Mouse (Mus musculus) gastrocnemius, postnatal 25 days (tissue): Measurements from ENCODE around the gene Hivep3. TPM values are rescaled to one million over a fixed set of nuclear protein-coding genes. Genes with fewer than 3 reads are reported as not detected.

Experiments used
- DNase-seq: peaks from one replicate; pipeline ENCODE4 v3.0.0; 2022
- total RNA-seq, 2 experiments: library from RNA; stranded (reverse); gene quantifications; 1 replicate in 1 of 2; 2 replicates in 1 of 2; pipeline ENCODE4 v1.2.3; 2021

Gene Hivep3
- total RNA-seq, 2 experiments from 2014 or later: 2.4 TPM

DNA sequence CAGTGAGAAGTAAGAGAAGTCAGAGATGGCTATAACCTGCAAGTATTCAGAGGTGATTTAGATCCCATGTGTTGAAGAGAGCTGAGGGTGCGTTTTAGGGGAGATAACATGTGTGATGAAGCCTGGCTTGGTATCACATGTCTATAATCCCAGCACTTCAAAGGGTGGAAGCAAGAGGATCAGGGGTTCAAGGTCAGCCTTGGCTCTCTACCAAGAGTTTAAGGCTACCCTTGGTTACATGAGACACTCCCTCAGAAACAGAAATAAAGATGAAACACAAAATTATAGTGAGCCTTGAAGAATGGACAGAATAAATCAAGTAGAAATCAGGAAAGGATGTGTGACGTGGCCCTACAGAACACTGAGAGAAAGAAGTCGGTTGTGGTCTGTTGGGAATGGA is 420.2 kb downstream of the Hivep3 start:
- DNase-seq: no peak

DNA sequence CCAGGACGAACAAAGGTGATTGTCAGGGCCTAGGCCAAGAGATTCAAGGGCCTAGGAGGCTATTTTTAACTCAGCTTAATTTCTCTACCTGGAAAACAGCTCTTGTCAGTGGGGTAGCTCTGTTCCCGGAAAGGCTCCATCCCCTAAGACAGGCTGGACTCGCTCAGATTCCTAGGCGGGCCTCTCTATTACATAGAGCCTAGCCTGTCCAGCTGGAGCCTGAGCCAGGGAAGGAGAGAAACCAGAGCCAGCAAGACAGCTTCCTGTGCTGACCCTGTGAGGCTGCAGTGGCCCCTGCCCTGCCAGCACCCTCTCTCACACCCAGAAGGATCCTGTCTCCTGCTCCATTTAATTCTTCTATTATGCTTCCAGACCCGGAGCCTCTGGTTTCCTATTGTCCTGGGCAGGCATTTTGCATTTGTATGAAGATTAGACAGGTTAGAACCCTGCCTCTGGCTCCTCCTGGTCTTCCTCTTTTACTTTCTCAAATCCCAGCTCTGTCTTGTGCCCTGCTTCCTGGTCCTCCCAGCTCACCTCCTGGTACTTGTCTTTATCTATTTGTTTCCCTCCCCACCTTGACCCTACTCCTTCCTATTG is 425.2 kb downstream of the Hivep3 start:
- peak; percentile 28 for DNase-seq

DNA sequence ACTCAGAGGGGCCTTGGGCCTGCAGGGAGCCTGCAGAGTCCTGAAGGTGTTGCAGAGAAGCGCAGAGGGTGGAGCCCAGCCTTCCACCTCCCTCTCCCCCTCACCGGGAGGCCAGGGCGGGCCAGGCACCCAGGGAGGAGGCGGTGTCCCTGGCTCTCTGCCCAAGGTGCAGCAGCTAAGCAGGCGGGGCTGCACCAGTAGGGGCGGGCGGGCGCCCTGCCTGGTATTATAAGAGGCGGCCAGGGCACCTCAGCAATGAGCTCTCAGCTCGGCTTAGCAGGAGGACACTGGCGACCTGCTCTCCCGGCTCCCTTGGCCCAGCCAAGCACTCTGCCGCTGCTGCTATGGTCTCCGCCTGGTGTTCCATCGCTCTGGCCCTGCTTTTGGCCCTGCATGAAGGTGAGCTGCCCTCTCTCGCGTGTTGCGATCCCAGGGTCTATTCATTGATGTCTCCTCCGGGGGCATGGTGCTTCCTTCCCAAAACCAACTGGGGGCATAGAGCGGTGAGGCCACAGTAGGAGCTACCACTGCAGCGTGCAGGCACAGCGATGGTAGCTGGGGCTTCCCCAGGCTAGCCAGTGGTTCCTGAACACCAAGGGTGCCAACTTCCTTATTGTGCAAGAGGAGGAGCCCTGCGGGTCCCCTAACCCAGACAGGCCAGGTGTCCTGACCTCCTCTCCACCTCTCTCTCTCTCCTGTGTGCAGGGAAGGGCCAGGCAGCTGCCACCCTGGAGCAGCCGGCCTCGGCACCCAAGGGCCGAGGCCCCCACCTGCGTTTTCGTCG is 427.8 kb downstream of the Hivep3 start, which contains the start of gene Edn2:
Edn2 (plus strand) TSS at position 41 of the 784 bp plus-strand sequence.
- DNase-seq: peak; percentile 55

DNA sequence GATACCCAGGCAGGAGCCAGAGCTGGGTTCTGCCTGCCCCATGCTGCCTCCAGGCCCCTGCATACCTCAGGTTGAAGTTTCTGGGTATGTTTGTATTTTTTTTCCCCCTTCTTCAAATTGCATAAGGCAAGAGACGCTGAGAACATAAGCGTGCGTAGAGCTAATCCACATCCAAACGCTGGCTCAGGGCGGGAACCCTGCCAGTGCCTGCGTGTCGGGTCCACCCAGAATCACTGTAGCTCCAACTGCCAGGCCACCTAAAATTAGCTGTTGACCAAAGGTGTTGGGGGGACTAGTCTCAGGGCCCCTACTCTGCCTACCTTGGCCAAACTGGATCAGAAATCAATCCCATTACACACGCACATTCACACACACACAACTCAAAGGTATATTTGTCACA is 429.0 kb downstream of the Hivep3 start:
- DNase-seq: no peak

DNA sequence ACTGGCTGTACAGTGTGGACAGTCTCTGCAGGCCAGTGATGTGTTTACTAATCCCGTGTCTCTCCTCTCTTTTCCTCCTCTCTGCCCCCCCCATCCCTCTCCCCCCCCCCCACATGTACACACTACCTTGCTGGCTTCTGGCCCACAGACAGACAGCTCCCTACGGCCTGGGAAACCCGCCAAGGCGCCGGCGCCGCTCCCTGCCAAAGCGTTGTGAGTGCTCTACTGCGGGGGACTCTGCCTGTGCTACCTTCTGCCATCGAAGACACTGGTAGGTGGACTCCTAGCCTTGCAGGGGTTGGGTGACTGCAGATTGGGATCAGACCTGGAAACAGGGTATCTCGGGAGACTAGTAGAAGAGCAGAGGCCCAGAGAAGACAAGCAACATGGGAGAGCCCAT is 429.7 kb downstream of the Hivep3 start:
- no peak for DNase-seq

DNA sequence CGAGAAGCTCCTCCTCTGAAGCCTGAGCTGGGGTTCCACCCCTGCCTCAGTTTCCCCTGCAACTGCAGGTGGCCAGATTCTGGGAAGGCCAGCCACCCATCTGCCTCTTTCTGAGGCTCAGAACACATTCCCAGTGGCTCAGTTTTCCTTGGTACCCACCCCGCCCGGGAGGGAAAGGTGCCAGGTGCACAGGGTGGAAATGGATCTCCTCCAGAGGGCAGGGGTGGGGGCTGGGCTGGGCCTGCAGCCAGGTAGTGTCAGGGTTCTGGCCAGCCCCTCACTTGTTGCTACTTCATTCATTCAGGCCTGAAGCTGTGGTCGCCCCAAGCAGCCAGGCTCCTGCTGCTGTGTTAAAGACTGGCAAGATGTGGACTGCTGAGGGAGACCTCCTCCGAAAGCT is 430.7 kb downstream of the Hivep3 start:
- no peak for DNase-seq

DNA sequence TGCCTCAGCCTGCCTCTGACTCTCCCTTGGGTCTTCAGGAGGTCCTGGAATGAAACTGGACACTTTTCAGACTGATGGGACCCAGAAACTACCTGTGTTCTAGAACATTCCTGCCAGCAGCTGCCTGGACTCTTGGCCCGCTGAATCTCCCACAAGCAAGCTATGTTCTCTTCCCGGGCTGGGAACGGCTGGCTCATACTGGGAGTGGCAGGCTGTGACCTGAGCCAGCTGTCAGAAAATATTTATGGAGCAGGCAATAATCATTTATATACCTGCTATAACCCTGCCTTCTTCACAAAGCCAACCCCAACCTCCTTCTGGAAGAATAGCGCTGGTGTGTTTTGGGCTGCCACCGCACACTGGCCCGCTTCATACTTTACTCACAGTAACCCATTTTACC is 434.2 kb downstream of the Hivep3 start:
- no peak for DNase-seq

DNA sequence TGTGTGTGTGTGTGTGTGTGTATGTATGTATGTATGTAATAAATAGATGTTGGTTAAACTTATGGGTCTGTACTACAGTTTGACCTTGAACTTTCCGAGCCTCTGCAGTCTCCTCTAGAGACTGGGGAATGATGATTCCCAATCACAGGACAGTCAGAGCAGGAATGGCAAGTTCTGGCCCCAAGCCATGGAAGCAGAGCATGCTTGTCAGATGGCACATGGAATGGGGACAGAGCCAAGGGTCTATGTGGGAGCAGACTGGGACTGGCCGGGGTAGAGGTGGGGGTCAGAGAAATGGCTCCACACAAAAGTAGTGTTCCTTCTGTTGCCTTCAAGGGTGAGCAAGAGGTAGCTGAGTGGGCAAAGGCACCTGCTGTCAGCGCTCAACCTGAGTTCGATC is 434.8 kb downstream of the Hivep3 start:
- no peak for DNase-seq

DNA sequence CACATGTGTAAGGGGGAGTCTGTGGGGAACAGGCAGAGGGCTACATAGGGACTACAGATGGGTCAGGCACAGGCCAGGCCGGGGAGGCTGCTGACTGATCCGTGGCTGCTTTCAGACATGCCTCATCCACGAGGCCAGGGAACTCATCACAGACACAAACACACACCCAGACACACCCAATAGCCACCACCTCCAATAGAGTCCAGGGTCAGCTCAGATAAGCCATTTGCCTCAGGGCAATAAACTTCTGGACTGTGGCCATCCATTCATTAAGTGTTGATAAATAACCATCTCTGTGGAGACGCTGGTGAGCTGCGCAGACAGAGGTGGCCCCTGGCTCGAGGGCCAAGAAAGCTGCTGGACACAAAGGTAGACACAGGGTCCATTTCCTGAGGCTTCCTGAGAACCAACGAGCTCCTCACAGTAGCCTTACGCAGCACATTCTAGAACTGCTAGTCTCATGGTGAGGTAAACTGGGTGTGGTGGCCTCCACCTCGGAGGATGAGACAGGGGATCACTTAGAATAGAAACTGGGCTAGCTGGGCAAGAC is 436.9 kb downstream of the Hivep3 start:
- DNase-seq: no peak

DNA sequence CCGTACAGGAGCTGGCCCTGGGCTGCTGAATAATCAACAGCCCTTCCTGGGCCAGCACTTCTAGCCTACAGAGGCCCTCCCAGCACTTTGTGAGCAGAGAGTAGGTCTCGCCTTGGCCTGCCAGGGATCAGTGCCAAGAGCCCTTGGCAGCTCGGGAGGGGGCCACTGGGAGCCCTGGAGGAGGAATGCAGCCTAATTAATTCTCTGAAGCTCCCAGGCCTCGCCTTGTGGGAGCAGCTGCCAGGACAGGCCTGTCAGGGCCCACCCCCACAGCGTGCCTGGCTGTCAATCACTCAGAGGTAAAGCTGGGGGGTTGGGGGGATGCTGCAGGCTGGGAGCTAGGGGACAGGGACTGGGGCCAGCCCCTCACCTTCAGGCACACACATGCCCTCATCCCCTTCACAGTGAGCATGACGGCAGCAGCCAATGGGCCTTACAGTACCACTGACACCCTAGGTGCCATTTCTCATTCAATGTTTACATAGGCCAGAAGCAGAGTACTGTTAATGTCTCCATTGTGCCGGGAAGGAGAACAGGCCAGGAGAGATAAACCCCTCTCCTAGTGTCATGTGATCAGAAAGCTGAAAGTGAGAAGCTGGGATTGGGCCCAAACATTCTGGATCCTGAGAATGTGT is 438.6 kb downstream of the Hivep3 start:
- DNase-seq: peak; percentile 29

DNA sequence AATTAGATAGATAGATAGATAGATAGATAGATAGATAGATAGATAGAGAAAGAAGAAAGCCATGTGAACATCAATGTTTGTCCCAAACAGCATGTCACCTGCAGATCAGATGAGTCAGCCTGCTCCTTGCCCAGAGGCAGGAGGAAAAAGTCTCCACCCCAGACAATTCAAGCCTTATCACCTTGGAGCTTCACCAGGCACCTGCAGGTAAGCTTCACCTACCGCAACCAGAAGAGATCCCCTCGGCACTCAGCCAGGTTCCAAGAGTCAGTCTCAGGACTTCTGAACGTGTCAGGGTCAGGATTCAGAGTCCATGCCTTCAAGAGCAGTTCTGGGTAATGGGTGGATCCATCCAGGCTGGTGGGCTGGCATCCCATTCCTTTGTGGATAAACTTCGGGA is 445.5 kb downstream of the Hivep3 start:
- no peak for DNase-seq

DNA sequence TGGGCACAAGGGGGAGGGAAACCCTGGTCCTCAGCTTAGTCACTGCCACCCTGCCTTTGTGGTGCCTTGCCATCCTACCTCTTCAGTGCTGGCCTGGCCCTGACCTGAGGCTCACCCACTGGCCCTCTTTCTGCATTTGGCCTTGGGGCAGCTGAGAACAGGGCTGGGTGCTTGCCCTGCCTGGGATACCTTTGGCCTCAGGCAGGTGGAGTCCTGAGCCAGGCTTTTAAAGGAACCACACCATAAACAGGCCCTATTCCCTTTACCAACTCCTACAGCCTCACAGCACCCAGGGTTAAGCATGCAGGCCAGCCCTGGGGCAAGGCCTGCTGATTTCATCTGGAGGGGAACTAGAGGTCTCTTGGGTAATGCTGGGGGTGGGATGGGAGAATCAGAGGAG is 447.0 kb downstream of the Hivep3 start:
- no peak for DNase-seq

DNA sequence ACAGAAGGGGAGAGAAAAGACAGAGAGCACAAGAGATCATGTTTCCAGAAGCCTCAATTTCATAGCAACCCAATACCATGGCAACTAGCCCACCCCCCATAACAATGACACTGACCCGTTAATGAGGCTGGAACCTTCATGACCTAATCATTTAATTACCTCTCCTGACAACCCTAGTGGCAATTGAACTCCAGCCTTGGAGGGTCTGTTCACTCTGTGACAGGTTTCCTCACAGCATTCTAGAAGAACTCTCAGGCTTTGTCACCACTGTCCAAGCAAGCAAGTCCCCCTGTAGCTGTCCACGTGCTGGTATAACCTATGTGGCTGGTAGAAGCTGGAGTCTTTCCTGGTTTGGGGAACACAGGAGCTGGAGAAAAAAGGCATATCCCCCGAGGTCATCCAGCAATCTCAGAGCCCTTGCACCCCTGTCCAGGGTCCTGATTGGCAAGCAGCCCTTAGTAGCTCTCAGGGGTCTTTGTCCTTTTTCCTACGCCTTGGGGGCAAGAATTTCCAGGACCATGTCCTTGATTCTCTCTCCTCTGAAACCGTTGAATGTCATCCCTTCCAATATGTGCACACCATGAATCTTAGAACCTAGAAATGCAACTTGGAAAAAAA is 450.9 kb downstream of the Hivep3 start:
- DNase-seq: no peak

DNA sequence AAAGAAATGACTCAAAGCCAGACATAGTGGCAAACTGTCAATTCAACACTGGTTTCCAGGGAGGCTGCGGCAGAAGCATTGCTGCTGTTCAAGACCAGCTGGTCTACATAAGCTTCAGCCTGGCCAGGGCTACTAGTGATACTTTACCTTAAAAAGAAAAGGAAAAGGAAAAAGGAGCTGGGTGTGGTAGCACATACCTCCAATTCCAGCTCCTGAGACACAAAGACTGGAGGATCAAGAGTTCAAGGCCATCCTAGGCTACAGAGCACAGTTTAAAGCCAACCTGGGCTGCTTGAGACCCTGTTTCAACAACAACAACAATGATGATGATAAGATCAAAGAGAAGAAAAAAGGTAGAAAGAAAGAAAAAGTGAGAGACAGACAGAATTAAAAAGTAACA is 452.9 kb downstream of the Hivep3 start:
- DNase-seq: no peak

DNA sequence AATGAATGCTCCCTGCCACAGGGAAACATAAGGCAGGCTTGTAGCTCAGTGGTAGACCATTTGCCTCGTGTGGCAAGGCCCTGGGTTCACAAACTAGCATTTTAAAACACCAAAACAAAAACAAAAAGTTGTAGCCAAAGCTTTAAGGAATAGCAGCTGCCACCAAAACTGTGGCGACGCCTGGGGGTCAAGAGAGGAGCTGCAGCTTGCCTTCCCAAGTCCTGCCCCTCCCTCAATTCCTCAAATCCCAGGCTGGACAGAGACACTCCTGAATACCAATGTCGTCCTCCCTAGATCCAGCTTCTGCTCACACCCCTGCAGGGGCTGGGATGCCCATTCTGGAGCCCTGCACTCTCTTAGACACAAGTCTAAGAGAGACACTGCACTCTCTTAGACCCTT is 453.4 kb downstream of the Hivep3 start:
- no peak for DNase-seq

Other genes with a start within 250 kb of the Hivep3 start
- not detected for gene Rimkla, start 241.2 kb upstream of the Hivep3 start, total RNA-seq
- 10 to 100 TPM; 18.6 to 26.1 TPM for gene Foxj3, start 196.8 kb upstream of the Hivep3 start, total RNA-seq
- 1 to 10 TPM; 4.3 TPM for gene Frg2f1, start 194.3 kb upstream of the Hivep3 start, total RNA-seq
- not detected for gene Guca2a, start 96.1 kb upstream of the Hivep3 start, total RNA-seq
- not detected for gene Guca2b, start 74.8 kb upstream of the Hivep3 start, total RNA-seq